Mouse (Mus musculus) left cerebral cortex, adult 8-10 months (tissue): ENCODE data around the gene Ccdc117. TPM values are rescaled to one million over a fixed set of nuclear protein-coding genes. Genes with fewer than 3 reads are reported as not detected.

Source experiments
- DNase-seq, 2 experiments: peaks; one replicate each; pipeline ENCODE4 v3.0.0; 2022; ENCODE audit warnings: low spot score in 2 of 2
- total RNA-seq, 4 experiments: library from RNA; stranded (reverse); gene quantifications; 2 replicates each; pipeline ENCODE4 v1.2.4; 2022

Ccdc117 gene
- total RNA-seq, 4 experiments from 2014 or later = 13.0 to 15.0 (median 13.2) TPM

DNA sequence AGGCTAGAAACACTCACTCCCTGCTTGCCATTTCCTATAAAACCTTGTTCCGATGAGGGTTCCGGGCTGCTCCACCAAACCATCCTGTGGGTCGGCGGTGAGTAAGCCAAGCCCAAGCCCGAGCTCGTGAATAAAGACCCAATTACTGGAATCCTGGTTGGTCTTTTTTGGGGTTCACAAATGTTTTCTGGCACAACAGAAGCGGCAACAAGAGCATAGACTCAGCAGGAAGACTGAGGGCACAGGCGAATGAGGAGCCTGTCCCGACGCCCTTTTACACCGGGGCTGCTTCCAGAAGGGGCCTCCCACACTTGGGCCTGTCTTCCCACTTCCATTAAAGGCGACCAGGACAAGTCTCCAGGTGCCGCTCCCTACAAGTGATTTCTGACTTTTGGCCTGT lies 59.4 kb downstream of the Ccdc117 start:
- no peak for DNase-seq

Other genes with a start within 250 kb of the Ccdc117 start
- gene Znrf3, start 97.3 kb downstream of the Ccdc117 start, total RNA-seq = 10 to 100 TPM; 19.3 to 22.0 (median 20.4) TPM
- gene Xbp1, start 21.5 kb downstream of the Ccdc117 start, total RNA-seq = 10 to 100 TPM; 78.5 to 83.1 (median 80.7) TPM
- gene Ankrd36, start 27.5 kb upstream of the Ccdc117 start, total RNA-seq = not detected
- 10 to 100 TPM; 58.0 to 65.8 (median 61.4) TPM for gene Mrps24, start 173.5 kb upstream of the Ccdc117 start, total RNA-seq
- gene Urgcp, start 220.2 kb upstream of the Ccdc117 start, total RNA-seq = 10 to 100 TPM; 71.7 to 74.7 (median 73.3) TPM
- gene Dbnl, start 246.3 kb upstream of the Ccdc117 start, total RNA-seq = 10 to 100 TPM; 59.1 to 73.2 (median 66.7) TPM